Mouse (Mus musculus): ENCODE results near the gene Vpreb3. TPM values are rescaled to one million over a fixed set of nuclear protein-coding genes. Genes with fewer than 3 reads are reported as not detected.
"Not testable (repeated sequence)": the region's sequence is repeated elsewhere in the genome, so short reads cannot be mapped to it uniquely, and the experiment has no call there.

Gene Vpreb3
- polyA plus RNA-seq, 1 experiment from 2014 or later: 0.71 TPM

GRCm38 (mm10) chr10:75979432-75979831 lies 36.6 kb downstream of the Vpreb3 start:
- H3K27ac ChIP-seq: no peak overlapping the region
- H3K4me2 ChIP-seq: no peak overlapping the region
- ATAC-seq (ENCODE audit: insufficient number of reproducible peaks, insufficient read depth, low FRiP score, low TSS enrichment, low read depth): no peak
- no peaks in the 10 kb centered on the region for H3K9me3 ChIP-seq
- H3K4me1 ChIP-seq (replicated peaks): no peaks in the 10 kb centered on the region
- no peak overlapping the region for H3K4me3 ChIP-seq (replicated peaks)
- H3K27me3 ChIP-seq: no peaks in the 10 kb centered on the region
- H3K36me3 ChIP-seq: no peaks in the 10 kb centered on the region
- WGBS: 81% methylated on average over 3 of the region's 3 CpGs
- H3K9ac ChIP-seq (replicated peaks): no peak overlapping the region

DNA sequence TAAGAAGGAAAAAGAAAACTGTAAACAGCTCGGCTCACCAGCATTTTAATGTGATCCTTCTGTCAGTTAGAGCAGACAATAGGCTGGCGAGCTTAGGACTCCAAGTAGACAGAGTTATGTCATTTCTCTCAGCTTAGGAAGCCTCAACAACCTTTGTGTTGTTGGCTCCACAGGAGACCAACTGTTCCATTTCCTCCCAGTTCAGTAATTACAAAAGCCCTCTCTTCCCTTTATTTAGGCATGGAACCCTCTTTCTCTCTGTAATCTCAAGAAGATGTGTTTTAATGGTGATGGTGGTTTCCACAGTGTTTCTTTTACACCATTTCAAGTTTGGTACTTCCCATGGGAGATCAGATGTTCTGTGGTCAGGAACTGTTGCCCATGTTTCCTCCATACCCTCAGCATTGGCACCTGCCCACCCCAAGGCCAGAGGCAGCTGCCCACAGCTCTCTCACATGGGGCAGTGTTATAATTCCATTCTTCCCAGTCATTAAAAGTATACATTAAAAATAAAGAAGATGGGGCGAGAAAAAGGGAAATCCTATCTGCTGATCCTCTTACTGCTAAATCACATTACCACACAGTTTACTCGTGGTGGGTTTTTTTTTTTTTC lies 47.7 kb downstream of the Vpreb3 start:
- Histone ChIP-seq H3K4me1 (replicated peaks) (no peaks in the 10 kb centered on the region), H3K9me3 (no peaks in the 10 kb centered on the region), H3K36me3 (no peaks in the 10 kb centered on the region), H3K27me3 (no peaks in the 10 kb centered on the region), H3K9ac (replicated peaks) (no peak overlapping the region), H3K4me3 (replicated peaks) (no peak overlapping the region), H3K4me2 (no peak overlapping the region), H3K27ac (no peak overlapping the region)
- ATAC-seq (ENCODE audit: insufficient number of reproducible peaks, insufficient read depth, low FRiP score, low TSS enrichment, low read depth): no peak
- WGBS: 74% methylated on average over 4 of the region's 4 CpGs

GRCm38 (mm10) chr10:75993616-75994240 lies 50.9 kb downstream of the Vpreb3 start:
- Histone ChIP-seq H3K4me2 (no peak overlapping the region), H3K9me3 (no peaks in the 10 kb centered on the region), H3K27me3 (no peaks in the 10 kb centered on the region), H3K4me3 (replicated peaks) (no peak overlapping the region), H3K4me1 (replicated peaks) (no peaks in the 10 kb centered on the region), H3K9ac (replicated peaks) (no peak overlapping the region), H3K36me3 (no peaks in the 10 kb centered on the region), H3K27ac (no peak overlapping the region)
- ATAC-seq (ENCODE audit: insufficient number of reproducible peaks, insufficient read depth, low FRiP score, low TSS enrichment, low read depth): no peak
- 88% methylated on average over 15 of the region's 15 CpGs for WGBS

DNA sequence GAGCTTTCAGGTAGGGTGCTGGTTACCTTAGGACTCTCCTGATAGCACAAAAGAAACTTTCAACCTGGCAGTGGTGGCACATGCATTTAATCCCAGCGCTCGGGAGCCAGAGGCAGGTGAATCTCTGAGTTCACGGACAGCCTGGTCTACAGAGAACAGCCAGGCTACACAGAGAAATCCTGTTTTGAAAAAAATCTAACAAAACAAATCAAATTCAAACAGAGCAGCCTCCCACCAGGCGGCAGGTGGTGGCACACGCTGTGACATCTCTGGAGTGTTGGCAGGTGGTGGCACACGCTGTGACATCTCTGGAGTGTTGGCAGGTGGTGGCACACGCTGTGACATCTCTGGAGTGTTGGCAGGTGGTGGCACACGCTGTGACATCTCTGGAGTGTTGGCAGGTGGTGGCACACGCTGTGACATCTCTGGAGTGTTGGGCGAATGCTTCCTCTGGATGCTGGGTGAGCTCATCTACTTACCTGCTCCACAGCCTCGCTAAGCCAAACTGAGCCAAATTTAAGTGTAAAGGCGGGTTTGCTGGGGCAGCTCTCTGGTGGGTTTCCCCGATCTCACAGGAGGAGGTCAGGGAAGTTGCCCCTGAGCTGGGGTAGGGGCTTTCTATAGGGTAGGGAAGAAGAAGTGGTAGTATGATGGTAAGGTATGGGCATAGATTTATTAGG lies 51.8 kb downstream of the Vpreb3 start:
- H3K36me3 ChIP-seq; H3K4me2 ChIP-seq; H3K27ac ChIP-seq; H3K9ac ChIP-seq (replicated peaks); H3K9me3 ChIP-seq; ATAC-seq (ENCODE audit: insufficient number of reproducible peaks, insufficient read depth, low FRiP score, low TSS enrichment, low read depth); H3K27me3 ChIP-seq; H3K4me1 ChIP-seq (replicated peaks); H3K4me3 ChIP-seq (replicated peaks): not testable (repeated sequence)
- WGBS: 80% methylated on average over 13 of the region's 13 CpGs

- 91% methylated on average over 11 of the region's 11 CpGs for WGBS
- no peaks in the 10 kb centered on the region for H3K4me1 ChIP-seq (replicated peaks)
- H3K27ac ChIP-seq: no peak overlapping the region
- H3K9me3 ChIP-seq: no peaks in the 10 kb centered on the region
- no peak overlapping the region for H3K4me2 ChIP-seq
- H3K27me3 ChIP-seq: no peaks in the 10 kb centered on the region
- no peak overlapping the region for H3K9ac ChIP-seq (replicated peaks)
- ATAC-seq (ENCODE audit: insufficient number of reproducible peaks, insufficient read depth, low FRiP score, low TSS enrichment, low read depth): no peak
- H3K4me3 ChIP-seq (replicated peaks): no peak overlapping the region
- no peaks in the 10 kb centered on the region for H3K36me3 ChIP-seq
Observed at GRCm38 (mm10) chr10:75995463-75995862, 52.6 kb downstream of the Vpreb3 start.

DNA sequence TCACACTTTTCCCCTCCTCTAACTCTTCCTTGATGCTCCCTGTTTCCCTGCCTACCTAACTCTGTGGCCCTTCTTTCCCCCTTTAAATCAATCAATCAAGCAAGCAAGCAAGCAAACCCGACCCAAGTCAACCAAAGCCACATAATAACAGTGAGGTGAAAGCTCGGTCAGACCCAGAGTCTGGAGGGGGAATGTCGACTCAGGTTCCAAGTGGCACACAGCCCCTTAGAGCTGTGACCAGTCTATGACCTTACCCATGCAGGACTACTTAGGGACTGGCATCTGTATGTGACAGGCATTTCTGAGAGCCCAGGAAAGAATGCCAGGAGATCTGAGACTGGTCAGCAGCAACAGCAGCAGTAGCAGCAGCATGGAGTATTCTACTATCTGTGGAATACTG lies 53.5 kb downstream of the Vpreb3 start:
- WGBS: 50% methylated on average over 3 of the region's 3 CpGs
- H3K27me3 ChIP-seq: no peaks in the 10 kb centered on the region
- no peak overlapping the region for H3K4me2 ChIP-seq
- no peak overlapping the region for H3K27ac ChIP-seq
- no peaks in the 10 kb centered on the region for H3K9me3 ChIP-seq
- no peaks in the 10 kb centered on the region for H3K36me3 ChIP-seq
- H3K4me3 ChIP-seq (replicated peaks): no peak overlapping the region
- ATAC-seq (ENCODE audit: insufficient number of reproducible peaks, insufficient read depth, low FRiP score, low TSS enrichment, low read depth): no peak
- no peaks in the 10 kb centered on the region for H3K4me1 ChIP-seq (replicated peaks)
- H3K9ac ChIP-seq (replicated peaks): no peak overlapping the region

Other genes with a start within 250 kb of the Vpreb3 start
- gene Cabin1, start 178.7 kb upstream of the Vpreb3 start, polyA plus RNA-seq (2016; fragmentation: Nextera tagmentation; extraction: Ambion mirVana): 27.2 and 29.3 TPM in 2 replicates
- gene Ddt, start 169.6 kb upstream of the Vpreb3 start, polyA plus RNA-seq (2016; fragmentation: Nextera tagmentation; extraction: Ambion mirVana): 104 and 112 TPM in 2 replicates
- 0.35 TPM in 1 of 2 replicates, not detected in the other for gene Gm20441, start 162.1 kb upstream of the Vpreb3 start, polyA plus RNA-seq (2016; fragmentation: Nextera tagmentation; extraction: Ambion mirVana)
- 9.2 and 9.4 TPM in 2 replicates for gene Gstt3, start 161.6 kb upstream of the Vpreb3 start, polyA plus RNA-seq (2016; fragmentation: Nextera tagmentation; extraction: Ambion mirVana)
- 9.2 and 9.8 TPM in 2 replicates for gene Gstt1, start 144.5 kb upstream of the Vpreb3 start, polyA plus RNA-seq (2016; fragmentation: Nextera tagmentation; extraction: Ambion mirVana)
- gene Gstt4, start 120.5 kb upstream of the Vpreb3 start, polyA plus RNA-seq (2016; fragmentation: Nextera tagmentation; extraction: Ambion mirVana): not detected in 2 replicates
- 9.7 and 11.1 TPM in 2 replicates for gene Gstt2, start 105.6 kb upstream of the Vpreb3 start, polyA plus RNA-seq (2016; fragmentation: Nextera tagmentation; extraction: Ambion mirVana)
- gene Mif, start 82.8 kb upstream of the Vpreb3 start, polyA plus RNA-seq (2016; fragmentation: Nextera tagmentation; extraction: Ambion mirVana): 1,855 and 1,928 TPM in 2 replicates
- gene Derl3, start 49.6 kb upstream of the Vpreb3 start, polyA plus RNA-seq (2016; fragmentation: Nextera tagmentation; extraction: Ambion mirVana): 3.5 and 3.9 TPM in 2 replicates
- gene Smarcb1, start 21.4 kb upstream of the Vpreb3 start, polyA plus RNA-seq (2016; fragmentation: Nextera tagmentation; extraction: Ambion mirVana): 252 and 264 TPM in 2 replicates
- gene Chchd10, start 9.9 kb upstream of the Vpreb3 start, polyA plus RNA-seq (2016; fragmentation: Nextera tagmentation; extraction: Ambion mirVana): 5.5 and 8.0 TPM in 2 replicates
- 96.8 and 107 TPM in 2 replicates for gene Mmp11, start 6.6 kb upstream of the Vpreb3 start, polyA plus RNA-seq (2016; fragmentation: Nextera tagmentation; extraction: Ambion mirVana)
- gene Gm867, start 2.4 kb upstream of the Vpreb3 start, polyA plus RNA-seq (2016; fragmentation: Nextera tagmentation; extraction: Ambion mirVana): 0.32 and 0.50 TPM in 2 replicates
- not detected in 2 replicates for gene Gm5134, start 11.5 kb downstream of the Vpreb3 start, polyA plus RNA-seq (2016; fragmentation: Nextera tagmentation; extraction: Ambion mirVana)
- 28.5 and 35.2 TPM in 2 replicates for gene Zfp280b, start 89.6 kb downstream of the Vpreb3 start, polyA plus RNA-seq (2016; fragmentation: Nextera tagmentation; extraction: Ambion mirVana)
- gene Slc5a4b, start 167.9 kb downstream of the Vpreb3 start, polyA plus RNA-seq (2016; fragmentation: Nextera tagmentation; extraction: Ambion mirVana): not detected in 2 replicates
- not detected in 2 replicates for gene Slc5a4a, start 204.4 kb downstream of the Vpreb3 start, polyA plus RNA-seq (2016; fragmentation: Nextera tagmentation; extraction: Ambion mirVana)